Mouse (Mus musculus): ENCODE data around the gene Parp11.

The Parp11 gene

GRCm38 (mm10) chr6:127446436-127446890, at the start of gene Parp11:
Gene Parp11, plus strand, starts transcription at chr6:127446840.
- peak; percentile 60 for DNase-seq (ENCODE audit: low spot score)

GRCm38 (mm10) chr6:127398073-127398472, 48.6 kb upstream of the Parp11 start:
- no peak for DNase-seq (ENCODE audit: low spot score)

- DNase-seq (ENCODE audit: low spot score): no peak
These were observed 45.2 kb upstream of the Parp11 start for GRCm38 (mm10) chr6:127401419-127401818.

DNA sequence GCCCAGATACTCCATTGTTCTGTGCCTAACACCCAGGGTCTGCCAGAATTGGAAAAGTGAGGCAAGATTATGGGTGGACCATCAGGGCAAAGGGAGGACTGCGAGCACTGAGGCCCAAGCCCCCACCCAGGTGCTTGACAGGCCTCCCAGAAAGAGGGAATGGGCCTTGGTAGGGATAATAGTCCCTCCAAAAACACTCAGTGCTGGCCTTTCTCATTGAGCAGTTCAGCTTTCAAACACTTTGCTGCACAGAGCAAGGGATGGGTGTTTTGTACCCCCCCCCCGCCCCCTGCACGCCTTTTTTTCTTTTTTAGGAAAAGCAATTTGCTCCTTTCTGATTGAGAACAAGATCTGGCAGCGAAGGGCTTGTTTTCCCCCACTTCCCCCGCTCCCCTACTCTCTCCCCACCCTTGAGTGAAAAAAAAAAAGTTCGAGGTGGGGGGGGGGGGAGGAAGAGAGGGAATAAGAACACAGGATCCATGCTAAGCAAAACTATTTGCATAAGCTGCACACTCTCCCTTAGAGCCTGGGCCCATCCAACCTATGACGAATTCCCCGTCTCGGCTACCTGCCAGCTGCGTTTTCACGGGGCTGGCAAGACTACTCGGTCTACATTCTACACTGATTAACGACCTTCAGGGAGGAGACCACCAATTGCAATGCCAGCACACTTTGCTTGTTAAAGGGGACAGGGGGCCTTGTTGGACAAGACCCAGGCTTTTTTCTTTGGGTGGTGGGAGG, 42.4 kb upstream of the Parp11 start:
- no peak for DNase-seq (ENCODE audit: low spot score)

- DNase-seq (ENCODE audit: low spot score): no peak
These were observed 41.0 kb upstream of the Parp11 start for GRCm38 (mm10) chr6:127405682-127406081.

DNA sequence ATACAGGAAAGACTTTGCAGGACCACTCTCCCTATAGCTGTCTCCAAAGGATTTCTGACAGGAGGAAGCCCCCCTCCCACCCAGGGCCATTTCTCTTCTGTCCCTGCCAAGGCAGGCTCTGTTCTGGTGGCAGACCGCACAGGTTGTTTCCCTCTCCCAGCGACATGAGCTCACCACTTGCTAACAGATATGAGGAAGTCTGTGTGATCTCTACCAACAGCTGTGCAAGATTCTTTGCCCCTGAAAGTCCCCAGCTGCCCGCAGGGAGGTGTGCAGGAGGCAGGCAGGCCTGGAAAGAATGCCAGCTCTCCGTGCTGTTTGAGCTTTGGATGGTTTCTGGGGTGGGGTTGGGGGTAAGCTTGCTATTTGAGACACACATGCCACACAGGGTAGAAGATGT, 38.9 kb upstream of the Parp11 start:
- no peak for DNase-seq (ENCODE audit: low spot score)

GRCm38 (mm10) chr6:127417525-127418184, 29.0 kb upstream of the Parp11 start:
- no peak for DNase-seq (ENCODE audit: low spot score)

DNA sequence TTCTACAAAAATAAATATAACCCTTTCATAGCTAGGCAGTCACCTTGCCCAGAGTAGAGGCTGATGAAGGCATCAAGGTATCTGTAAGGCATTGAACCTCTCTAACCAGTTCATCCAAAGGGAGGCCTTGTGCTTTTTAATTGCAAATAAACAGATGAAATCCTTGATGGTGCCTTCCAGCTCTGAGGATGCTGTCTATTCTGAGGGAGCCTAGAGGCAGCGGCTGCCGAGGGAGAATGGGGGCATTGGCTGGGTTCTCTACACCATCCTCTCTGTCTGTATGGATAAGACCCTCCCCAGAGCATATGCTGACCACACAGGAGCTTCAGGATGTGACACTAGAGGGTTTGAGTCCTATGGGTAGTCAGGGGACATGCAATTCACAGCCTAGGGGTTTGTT, 28.3 kb upstream of the Parp11 start:
- DNase-seq (ENCODE audit: low spot score): no peak

GRCm38 (mm10) chr6:127420115-127420514, 26.5 kb upstream of the Parp11 start:
- no peak for DNase-seq (ENCODE audit: low spot score)

- DNase-seq (ENCODE audit: low spot score): no peak
These were observed 21.5 kb upstream of the Parp11 start for GRCm38 (mm10) chr6:127425095-127425494.

GRCm38 (mm10) chr6:127430716-127431115, 15.9 kb upstream of the Parp11 start:
- no peak for DNase-seq (ENCODE audit: low spot score)

DNA sequence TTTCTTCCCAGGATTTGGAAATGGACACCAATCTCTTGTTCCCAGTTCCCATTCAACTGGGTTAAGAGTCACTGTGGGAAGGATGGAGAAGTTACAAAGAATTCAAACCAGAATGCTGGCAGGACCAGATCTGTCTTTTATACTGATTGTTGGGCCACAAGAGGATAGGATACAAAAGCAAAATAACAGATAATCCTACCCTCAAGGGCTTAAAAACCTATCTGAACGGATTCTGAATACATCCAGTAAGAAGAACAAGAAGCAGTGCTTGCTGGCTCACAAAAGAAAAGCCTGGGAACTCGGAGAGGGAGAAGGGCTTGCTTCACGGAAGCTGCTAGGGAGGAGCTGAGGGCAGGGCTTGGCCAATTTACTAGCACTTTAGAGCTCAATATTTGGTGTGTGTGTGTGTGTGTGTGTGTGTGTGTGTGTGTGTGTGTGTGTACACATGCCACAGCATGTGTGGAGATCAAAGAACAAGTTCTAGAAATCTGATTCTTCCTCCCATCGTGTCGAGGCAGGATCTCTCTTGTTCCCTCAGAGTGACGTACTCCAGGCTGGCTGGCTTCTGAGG, 15.4 kb upstream of the Parp11 start:
- DNase-seq (ENCODE audit: low spot score): no peak

DNA sequence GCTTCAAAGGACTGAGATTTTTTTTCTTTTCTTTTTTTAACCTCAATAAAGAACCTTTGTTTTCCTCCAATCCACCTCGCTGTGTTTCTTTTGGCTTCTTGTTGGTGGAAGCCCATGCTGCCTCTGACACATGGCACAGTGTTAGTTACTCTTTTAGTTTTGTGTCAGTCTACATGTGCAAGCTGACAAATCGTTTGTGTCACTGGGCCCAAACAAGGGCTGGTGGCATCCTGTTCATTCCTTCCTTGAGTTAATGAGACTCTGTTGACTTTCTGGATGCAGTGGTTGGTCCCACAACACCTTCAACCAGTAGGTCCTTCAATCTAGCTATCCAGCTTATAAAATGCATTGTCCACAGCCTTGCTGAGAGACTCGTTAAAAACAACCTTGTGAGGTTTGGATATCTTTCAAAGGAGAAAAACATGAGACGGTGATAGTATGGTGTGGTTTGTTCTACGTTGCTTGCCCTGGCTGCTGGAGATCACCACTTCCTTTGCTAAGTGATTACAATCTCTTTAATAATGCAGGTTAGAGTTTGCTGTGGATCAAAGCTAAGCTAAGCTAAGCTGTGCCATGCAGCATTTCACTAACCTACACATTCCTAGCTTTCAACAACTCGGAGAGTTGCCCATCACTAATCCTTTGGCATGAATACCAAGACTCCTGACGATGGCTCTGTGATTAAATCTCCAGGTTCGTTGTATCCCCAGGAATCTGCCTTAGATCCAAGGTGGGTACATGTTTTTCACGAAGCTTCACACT, 12.6 kb upstream of the Parp11 start:
- DNase-seq (ENCODE audit: low spot score): no peak

DNA sequence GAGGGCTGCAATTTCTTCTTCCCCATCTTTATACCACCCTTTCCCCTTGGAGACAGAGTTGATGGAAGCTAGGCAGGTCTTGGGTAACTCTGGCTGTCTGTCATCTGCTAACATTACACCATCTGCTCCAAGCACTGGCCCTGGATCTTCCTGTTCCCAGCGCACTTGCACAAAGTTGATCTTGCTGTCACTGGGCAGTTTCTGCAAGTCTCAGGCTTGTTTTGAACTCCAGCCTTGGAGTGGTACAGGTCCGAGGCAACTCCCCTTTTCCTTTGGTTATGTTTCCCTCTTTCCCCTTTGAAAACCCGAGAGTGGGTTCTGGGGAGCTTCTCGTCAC, 12.0 kb upstream of the Parp11 start:
- DNase-seq (ENCODE audit: low spot score): no peak

- DNase-seq (ENCODE audit: low spot score): no peak
These were observed 7.6 kb upstream of the Parp11 start for GRCm38 (mm10) chr6:127439063-127439462.

DNA sequence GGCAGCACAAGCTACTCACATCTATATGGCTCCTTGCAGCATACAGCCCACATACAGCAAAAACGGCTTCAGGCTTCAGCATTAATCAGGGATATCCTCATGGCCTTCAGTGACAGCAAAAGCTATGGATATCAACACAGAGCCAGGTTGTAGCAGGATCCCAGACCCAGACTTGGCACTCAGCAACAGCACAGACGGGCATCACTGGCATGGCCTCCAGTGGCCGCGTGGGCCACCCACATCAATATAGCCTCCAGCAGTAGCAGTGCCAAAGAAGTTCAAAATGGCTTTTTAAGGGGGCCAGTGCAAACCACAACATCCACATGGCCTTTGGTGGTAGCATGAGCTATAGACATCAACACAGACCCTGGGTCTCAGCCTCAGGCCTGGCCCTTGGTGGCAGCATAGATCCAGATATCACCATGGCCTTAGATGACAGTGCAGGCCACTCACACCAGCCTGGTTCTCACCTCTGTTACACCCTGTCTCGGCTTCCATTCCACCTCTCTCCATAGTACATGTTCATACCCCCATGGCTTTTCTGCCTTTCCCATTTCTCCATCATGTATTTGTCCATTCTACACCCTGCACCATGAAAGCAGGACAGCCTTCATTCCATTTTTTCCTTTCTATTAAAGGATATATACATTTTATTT, 7.0 kb upstream of the Parp11 start:
- DNase-seq (ENCODE audit: low spot score): no peak

DNA sequence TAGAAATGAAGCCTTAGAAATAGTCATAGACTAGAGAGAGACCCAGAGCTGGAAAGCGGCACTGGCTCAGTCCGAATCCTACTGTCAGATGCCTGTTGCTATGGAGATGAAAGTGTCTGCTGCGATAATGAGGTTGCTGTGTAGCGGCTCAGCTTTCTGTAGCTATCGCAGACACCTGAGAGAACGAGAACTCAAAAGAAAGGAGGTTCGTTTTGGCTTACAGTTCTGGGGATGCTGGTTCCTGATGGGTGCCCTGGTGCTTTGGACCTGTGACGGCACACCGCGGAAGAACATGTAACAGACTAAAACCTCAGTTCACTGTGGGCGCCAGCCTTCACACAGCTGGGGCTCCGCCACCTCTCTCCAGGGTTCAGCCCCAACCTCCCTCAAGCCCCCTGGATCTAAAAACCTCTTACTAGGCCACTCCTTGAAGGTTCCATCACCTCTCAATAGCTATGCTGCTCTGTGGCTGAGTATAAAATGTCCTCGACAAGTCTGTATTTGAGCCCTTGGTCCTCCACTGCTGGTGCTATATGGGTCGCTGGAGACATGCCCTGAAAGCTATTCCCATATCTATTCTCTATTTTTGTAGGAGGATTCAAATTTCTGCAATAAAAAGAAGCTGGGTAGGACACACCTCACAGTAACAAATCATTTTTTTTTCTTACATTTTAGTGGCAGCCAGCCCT, 6.1 kb upstream of the Parp11 start:
- DNase-seq (ENCODE audit: low spot score): no peak

DNA sequence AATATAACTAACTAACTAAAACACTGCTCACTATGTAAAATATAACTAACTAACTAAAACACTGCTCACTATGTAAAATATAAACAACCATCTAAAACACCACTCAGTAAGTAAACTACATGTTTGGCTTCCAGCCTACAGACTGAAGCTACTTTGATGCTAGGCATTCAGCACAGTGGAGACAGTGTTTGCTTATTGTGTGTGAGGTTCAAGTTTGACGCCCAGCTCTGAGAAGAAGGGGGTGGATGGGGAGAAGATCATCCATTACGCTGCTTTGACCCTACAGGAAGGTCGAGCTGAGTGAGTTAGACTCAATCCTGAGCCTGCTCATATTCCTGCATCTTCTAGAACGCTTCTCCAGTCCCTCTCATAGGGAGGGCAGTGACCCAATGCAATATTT, 4.1 kb upstream of the Parp11 start:
- DNase-seq (ENCODE audit: low spot score): no peak

GRCm38 (mm10) chr6:127443910-127444309, 2.7 kb upstream of the Parp11 start:
- no peak for DNase-seq (ENCODE audit: low spot score)

- no peak for DNase-seq (ENCODE audit: low spot score)
These were observed 2.2 kb upstream of the Parp11 start for GRCm38 (mm10) chr6:127444466-127444865.

- DNase-seq (ENCODE audit: low spot score): no peak
These were observed 1.2 kb downstream of the Parp11 start for GRCm38 (mm10) chr6:127447686-127448460.
